Mouse (Mus musculus) T-cell, adult 2 months (primary cell): ENCODE data around the gene Anxa6.
A peak's percentile ranks its signal among the peaks of the same experiment; 100 is the strongest.

Experiments
- DNase-seq: peaks from one replicate; pipeline ENCODE4 v3.0.0; 2022; ENCODE audit warnings: low spot score

Gene Anxa6

DNA sequence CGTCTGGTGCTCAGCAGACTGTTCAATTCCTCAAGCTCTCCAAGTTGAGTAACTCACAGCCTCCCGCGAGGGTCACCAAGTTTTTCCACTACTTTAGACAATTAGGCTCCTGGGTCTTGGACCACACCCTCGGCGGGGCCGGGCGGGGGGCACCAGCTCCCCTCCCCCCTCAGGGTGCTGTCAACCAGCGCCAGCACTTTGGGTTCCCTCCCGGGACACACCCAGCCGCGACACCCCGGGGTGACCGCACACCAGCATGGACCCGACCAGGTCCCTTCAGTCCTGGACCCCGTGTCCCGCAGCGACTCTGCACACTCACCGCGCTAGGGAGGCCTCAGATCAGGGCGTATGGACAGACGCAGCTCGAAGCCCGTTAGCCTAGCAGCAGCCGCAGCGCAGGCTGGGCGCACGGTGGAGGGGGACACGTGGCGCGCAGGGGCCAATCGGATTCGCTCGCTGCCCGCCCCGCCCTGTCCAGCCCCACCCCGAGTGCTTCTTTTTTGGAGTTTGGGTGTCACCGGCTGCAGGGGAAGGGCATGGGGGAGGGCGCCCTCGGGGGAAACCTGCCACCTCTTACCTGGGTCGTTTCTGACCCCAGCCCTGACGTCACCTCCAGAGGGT, at the start of gene Anxa6:
Gene Anxa6, minus strand, starts transcription at position 406 of the 621 bp plus-strand sequence.
- peak; percentile 78 for DNase-seq

DNA sequence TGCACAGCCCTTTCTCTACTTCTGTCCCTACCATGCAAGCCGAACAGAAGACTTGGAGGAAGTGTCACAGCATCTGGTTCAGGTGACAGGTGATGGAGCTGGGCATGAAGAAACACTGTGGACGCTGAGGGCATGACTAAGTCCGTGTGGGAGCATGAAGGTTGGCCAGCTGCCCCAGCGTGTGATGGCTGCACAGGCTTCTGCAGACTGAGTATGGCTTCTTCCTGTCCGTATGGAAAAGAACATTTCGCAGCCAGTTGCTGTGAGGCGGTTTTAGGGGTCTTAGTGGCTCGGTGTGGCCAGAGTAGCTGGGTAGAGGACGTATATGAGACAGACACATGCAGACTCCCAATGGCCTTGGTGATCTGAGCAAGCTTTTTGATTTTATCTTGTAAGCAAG, 48.0 kb upstream of the Anxa6 start:
- no peak for DNase-seq

DNA sequence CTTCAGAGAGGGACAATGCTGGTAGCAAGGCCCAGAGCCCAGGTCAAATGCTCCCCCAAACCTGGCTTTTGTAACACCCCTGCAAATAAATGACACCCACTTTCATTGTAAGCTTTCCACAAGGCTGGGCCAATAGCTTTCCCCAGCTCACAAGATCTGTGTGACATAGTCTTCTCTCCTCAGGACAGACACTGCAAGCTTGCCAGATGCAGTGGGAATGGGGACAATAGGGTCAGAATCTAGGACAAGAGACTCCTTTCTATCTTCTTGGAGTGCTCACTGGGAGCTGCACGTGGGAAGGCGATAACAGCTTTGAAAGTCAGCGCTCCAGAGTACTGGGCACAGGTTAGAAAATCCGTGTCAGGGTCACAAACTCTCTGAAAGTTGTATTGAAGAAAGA, 45.9 kb upstream of the Anxa6 start:
- DNase-seq = no peak

DNA sequence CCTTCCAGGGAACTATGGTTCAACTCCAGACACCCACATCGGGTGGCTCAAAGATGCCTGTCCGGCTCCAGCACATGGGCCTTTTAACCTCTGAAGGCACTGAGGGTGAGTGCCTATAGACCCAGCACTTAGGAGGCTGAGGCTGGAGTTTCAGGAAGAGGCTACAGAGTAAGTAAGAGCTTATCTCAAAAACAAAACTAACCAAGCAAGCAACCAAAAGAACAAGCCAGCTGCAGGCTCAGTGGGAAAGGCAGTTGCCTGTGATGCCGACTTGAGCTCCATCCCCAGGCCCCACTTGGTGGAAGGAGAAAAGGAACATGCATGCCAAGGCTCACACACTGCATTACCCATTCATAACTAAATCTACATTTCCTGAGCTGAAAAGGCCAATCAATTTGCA, 45.3 kb upstream of the Anxa6 start:
- no peak for DNase-seq

DNA sequence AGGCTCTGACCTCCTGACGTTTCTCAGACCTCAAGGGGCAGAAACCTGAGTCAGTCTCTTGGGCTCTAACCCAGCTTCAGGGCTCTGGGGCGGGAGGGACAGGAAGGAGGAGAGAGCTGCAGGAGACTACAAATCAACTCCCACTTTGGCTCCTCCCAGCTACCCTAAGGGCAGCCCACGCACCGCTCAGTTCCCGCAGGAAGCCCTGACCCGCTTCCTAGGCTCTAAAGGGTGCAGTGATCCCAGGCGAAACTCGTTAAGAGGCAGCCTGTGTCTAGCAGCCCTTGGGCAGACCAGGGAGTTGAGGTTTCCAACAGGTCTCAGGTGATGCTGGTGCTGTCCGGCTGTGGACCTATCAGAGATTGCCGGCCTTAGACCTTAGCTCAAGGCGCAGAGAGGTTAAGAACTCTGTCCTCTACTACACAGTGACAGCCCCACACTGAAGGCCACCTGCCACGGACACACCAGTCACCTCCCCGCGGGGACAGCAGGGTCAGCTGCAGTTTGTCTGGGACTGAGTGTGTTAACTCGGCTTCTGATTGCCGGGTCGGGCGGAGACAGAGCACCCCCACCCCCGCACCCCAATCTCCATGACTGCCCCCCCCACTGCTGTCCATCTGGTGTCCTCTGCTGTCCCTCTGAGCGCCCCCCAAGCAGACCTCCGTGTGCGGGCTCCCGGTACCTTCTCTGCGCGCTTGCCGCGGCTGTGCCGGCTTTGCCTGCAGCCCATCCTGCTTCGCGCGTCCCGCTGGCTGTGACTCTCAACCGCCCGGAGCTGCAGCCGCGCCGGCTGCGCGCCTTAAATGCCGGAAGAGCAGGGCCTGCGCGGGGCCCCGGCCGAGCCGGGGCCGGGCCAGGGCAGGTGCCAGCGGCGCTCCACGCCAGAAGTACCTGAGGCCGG, 44.3 kb upstream of the Anxa6 start, which contains the start of gene Ccdc69:
Gene Ccdc69, minus strand, starts transcription at position 801 of the 901 bp plus-strand sequence.
- peak; percentile 76 for DNase-seq

DNA sequence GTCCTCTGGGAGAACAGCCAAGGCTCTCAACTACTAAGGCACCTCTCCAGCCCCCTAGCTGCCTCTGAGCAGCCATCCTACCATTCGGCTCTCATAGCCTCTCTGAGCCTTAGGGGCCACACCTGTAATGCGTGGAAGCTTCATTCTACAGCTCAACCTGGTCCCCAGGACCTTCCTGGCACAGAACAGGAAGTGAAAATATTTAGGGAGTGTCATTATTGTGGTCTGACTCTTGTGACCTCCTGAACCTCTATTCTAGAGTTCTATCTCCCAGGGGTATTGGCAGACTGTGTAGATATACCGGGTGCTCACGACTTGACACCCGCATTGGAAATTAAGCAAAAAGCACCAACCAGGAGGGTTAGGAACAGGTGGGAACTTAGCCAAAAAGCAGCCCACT, 43.0 kb upstream of the Anxa6 start:
- no peak for DNase-seq

DNA sequence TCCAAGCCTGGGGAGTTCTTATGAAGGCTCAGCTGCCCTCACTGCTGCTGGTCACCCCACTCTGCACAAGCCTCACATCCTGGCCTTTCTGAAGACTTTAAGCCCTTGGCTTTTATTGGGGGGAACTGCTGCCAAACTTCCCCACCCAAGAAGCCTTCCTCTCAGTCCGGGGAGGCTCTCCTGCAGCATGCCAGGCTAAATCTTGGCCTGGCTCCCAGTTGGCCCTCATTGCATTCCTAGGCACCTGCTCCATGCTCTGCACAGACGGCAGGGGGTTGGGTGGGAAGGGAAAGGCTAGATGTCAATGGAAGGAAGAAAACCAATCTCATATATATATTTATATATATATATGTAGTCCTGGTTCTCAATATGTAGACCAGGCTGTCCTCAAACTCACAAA, 42.4 kb upstream of the Anxa6 start:
- no peak for DNase-seq

DNA sequence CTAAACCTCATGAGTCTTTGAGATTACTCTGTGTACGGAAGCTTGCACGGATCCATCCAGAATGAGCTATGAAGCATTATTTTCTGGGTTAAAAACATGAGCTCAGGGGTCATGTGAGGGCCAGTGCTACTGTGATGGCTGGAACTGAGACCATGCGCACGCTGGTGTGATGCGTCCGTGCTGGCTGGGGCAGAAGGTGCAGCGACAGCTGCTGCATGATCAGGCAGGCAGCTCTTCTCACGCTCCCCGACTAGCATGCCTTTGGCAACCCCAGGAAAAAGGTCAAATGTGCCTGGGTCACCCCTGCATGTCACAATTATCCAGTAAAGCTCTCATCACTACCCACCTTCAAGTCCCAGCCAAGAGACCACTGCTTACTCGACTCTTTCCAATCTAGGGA, 39.9 kb upstream of the Anxa6 start:
- DNase-seq = no peak

DNA sequence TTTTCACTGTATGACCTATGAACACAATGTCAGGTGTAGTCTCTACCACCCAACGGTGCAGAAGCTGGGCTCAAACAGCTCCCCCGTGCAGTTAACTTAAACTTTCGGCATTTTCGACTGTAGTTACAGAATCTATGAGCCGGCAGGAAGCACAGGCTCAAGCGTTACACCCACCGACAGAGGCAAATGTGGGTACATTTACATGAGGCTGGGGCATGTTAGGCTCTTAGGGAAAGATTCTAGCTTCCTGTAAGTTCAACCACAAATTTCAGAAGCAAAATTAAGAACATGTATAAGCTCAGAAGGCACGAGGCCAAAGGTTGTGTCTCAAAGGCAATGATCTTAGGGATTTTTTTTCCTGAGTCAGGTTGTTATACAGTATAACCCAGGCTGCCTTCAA, 39.2 kb upstream of the Anxa6 start:
- DNase-seq = peak; percentile 65

DNA sequence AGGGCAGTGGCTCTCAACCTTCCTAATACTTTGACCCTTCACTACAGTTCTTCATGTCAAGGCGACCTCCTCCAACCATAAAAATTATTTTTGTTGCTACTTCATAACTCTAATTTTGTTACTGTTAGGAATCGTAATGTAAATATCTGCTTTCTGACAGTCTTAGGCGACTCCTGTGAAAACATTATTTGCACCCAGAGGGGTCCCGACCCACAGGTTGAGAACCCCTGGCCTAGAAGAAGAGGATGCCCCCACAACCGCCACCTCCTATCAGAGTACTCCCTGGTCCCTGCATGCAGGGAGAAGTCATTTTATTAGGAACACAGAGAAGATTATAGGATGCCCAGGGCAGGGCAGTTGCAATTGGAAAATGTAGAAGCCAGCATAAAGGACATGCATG, 38.1 kb upstream of the Anxa6 start:
- DNase-seq = no peak

DNA sequence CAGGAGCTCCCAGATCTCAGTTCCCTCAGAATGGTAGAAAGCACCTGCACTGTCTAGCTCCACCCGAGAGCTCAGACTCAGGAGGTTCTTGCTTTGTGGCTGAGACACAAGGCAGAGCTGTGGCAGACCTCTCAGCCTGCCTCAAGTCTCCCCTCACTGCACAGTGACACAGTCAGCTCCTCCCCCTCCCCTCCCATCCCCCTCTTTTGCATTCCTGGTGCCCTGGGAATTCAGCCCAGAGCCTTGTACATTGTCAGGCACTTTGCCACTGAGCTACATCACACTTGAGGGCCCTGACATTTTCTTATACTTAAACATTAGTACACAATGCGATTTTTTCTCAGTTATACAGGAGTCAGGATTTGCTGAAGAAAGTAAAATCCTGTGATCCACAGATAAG, 35.8 kb upstream of the Anxa6 start:
- no peak for DNase-seq

DNA sequence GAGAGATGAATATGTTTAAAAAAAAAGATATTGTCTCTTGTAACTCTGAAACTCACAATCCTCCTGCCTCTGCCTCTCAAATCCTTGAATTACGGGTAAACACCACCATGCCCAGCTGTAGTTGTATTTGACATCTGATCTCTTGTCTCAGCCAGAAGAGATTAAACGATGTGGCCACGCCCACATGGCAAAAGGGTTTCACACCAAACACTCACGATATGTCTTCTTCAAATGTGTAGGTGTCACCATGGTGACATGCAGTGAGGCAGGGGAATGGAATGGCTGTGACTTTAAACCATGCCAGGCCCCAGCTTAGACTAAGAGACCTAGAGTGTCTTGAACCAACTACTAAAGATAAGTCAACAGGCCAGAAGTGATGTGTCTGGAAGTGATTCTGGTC, 33.7 kb upstream of the Anxa6 start:
- DNase-seq = peak; percentile 43

DNA sequence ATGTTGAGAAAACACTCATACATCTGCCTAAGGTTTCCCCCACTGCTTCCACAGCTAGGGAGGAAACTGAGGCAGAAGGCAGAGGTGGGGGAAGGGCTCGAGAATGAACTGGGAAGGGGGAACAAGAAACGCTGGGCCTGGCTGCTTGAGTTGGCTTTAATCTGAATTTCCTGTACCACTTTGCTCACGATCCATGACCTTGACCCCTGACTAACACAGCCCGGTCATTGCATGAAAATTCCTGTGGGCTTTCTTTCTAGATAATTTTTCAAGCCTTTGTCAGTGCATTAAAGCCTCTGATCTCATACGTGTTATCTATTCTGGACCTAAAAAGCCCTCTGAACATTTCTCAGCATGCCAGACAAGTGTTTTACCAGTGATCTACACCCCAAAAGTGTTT, 29.6 kb upstream of the Anxa6 start:
- DNase-seq = no peak

DNA sequence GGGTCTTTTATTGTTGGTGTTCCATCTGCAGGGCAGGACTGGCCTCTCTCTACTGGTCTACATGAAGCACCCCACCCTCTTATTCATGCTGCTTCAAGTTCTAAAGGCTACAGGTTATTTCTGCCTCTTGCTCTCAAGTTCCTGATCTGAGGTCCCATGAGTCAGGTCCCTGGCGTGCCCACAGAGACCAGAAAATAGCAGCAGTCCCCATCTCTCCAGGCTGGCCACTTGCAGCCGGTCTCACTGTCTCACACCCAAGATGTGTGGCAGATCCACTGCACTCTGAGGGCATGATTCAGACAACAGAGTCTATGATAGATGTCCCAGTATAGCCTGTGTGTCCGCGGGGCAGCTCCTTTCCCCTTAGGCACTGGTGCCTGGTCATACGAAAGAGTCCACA, 27.6 kb upstream of the Anxa6 start:
- DNase-seq = no peak

DNA sequence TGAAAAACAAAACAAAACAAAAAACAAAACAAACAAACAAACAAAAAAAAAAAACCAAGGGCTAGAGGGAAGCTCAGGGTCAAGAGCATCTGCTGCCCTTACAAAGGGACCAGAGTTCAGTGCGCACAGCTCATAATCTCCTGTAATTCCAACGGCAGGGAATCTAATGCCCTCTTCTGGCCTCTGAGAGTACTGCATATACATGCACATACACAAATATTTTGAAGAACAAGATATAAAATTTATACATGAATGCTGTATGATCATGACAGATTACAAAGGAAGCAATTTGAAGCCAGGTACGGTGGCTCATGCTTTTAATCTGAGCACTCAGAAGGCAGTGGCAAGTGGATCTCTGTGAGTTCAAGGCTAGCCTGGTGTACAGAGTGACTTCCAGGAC, 24.3 kb upstream of the Anxa6 start:
- DNase-seq = no peak

DNA sequence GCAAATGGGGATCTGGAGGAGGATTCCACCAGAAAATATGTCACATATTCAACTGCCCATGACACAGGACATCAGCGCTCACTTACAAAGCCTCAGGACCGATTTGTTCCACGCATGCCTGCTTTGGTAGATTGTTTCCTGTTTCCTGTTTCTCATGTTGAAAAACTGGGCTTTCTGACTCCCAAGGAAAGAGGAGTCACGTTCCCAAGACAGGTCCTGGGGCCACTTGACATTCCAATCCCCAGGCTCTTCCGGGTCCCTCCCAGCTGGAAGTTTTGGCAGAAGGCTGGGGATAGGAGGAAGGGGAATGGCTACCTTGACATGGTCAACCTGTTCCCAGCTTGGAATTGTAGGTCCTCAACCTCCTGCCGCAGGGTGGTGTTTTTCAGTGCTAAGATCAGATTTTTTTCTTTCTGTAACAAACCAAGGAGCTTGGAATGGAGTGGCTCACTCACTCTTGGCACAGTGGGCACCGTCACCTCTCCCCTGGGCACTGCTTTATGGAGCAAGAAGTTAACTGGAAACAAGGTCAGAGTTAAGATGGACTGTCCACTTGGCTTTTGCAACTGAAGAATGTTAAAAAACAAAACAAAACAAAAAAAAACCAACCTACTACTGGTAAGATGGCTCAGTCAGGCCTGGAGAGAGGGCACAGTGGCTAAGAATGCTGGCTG, 17.7 kb upstream of the Anxa6 start:
- DNase-seq = no peak

DNA sequence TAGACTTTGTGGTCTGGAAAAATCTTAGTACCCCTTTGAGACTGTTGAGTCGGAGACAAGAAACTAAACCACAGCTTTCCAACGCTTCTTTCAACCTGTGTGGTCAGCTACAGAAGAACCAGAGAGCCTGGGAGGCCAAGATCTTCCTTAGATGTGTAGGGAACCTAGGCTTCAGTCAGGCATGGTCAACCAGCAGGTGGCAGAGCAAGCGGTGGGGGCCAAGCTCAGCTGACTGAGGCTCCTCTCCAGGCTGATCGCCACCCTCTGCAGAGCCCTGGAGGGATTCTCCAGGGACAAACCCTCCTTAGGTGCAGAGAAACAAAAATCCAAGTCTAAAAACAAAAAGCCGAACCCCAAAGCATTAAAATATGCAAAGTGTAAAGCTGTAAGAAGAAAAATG, 13.4 kb upstream of the Anxa6 start:
- peak; percentile 60 for DNase-seq

DNA sequence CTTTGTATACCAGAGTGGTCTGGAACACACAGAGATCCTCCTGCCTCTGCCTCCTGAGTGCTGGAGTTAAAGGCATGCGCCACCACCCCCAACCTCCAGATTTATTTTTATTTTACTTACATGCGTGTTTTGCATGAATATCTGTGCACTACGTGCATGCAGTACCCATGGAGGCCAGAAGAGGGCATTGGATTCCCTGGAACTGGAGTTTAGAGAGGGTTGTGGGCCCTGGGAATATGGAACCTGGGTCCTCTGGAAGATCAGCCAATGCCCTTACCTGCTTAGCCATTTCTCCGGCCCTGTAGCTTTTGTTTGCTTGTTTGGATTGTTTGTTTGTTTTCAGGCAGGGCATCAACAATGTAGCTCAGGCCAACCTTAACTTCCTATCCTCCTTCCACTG, 8.1 kb upstream of the Anxa6 start:
- DNase-seq = no peak

DNA sequence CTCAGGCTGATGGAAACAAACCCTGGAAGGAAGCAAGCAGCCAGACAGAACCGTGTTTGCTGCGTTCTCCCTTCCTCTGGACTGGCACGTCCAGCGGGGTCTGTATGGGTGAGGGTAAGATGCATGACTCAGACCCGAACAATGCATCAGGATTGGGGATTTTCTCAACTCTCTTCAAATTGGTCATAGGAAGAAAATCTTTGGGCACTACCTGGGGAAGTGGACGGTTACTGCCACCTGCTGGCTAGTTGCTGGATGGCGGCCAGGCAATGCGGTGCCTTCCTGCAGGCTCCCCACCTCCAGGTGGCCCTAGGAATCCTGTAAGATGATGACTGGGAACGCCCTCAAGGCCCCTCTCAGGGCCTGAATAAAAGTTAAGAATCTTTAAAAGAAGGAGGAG, 6.3 kb upstream of the Anxa6 start:
- peak; percentile 77 for DNase-seq

DNA sequence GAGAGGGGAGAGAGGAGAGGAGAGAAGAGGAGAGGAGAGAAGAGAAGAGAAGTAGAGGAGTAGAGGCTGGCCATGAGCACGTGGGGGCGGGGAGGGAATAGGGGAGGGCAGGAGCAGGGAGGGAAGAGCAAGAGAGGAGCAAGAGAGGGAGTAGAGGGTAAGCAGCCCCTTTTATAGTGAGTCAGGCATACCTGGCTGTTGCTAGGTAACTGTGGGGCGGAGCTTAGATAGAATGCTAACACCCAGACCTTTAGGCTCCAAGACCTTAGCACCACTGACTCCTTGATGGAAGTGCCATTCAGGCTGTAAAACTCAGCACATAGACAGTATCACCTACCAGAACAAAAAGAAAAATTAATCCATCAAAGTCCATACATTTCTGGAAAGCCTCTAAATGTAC, 3.4 kb upstream of the Anxa6 start:
- no peak for DNase-seq

DNA sequence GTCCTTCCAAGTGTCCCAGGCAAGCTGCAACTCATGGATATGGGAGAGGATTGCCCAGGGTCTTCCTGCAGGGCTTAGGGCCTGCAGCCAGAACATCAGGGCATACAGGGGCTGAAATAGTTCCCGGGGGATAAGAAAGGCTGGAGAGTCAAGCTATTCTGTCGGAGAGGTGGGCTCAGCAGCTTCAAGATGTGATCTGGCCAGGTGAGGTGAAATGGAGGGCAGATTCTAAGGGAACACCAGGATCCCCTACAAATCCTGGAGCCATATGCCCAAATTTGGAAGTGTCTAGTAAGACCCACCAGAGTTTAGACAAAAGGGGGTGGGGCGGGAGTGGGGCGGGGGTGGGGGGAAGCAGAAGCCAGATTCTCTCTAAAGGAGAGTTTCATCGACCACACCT, 959 bp downstream of the Anxa6 start:
- DNase-seq = no peak

DNA sequence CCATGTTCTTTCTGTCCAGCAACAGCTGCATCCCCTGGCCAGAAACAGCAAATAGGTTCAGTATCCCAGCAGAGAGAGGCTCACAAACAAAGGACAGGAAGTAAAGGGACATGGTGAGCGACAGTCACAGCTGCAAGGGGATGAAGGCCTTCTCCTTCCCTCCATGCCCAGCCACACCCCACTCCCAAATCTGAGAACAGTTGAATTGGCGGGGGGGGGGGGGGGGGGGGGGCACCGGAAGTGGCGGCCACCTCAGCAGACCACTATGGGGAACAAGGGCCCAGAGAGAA, 1.3 kb downstream of the Anxa6 start:
- no peak for DNase-seq

DNA sequence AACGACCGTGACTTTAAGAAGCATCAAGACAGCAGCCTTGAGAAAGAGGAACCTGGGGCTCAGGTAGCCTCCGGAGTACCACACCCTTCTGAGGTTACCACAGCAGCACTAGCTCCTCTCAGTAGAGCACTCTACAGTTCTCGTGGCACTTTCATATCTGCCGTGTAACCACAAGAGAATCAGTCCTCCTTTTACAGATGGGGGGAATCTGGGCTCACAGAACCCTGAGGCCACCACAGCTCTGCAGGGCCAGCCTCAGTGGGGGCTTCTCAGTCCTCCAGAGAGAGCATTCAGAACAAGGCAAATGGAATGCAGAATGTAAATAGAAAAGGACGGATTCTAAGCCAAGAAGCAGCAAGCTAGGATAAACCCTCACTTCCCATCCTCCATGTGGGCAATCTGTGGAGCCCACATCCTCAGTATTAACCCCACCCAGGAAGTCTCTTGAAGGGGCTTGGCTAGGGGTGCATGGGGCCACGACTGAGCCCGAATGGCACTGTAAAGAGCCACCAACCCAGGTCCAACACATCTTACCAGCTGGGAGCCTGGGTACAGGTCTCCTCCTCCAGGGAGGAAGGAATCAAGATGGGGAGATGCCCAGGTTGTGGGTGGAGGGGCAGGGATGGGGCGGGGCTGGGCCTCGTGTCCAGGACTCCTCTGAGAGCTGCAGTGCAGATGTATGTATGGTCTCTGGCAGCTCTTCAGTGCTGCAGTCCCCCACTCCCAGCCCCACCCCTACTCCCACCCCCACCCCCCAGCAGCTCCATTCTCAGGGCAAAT, 1.8 kb downstream of the Anxa6 start:
- peak; percentile 63 for DNase-seq
